Mouse (Mus musculus): ENCODE measurements around the gene Snx9.

Gene Snx9

GRCm38 (mm10) chr17:5973536-5973935 lies 132.4 kb downstream of the Snx9 start:
- DNase-seq: no peak

- no peak for DNase-seq
Measured at GRCm38 (mm10) chr17:5975099-5975977, 134.2 kb downstream of the Snx9 start.

GRCm38 (mm10) chr17:5976221-5977055 lies 135.3 kb downstream of the Snx9 start:
- no peak for DNase-seq

GRCm38 (mm10) chr17:5977056-5977920 lies 136.2 kb downstream of the Snx9 start:
- no peak for DNase-seq

GRCm38 (mm10) chr17:5977921-5978504 lies 136.9 kb downstream of the Snx9 start:
- DNase-seq: no peak

- no peak for DNase-seq
Measured at GRCm38 (mm10) chr17:5978505-5979077, 137.5 kb downstream of the Snx9 start.

- no peak for DNase-seq
Measured at GRCm38 (mm10) chr17:5980860-5981259, 139.7 kb downstream of the Snx9 start.

All from cerebellum, adult 9-10 months (tissue).